Mouse (Mus musculus): Measurements from ENCODE around the gene Luc7l3. TPM values are rescaled to one million over a fixed set of nuclear protein-coding genes. Genes with fewer than 3 reads are reported as not detected.

Luc7l3 gene
- total and polyA plus RNA-seq, 2 experiments = 4.6 to 20.1 TPM

DNA sequence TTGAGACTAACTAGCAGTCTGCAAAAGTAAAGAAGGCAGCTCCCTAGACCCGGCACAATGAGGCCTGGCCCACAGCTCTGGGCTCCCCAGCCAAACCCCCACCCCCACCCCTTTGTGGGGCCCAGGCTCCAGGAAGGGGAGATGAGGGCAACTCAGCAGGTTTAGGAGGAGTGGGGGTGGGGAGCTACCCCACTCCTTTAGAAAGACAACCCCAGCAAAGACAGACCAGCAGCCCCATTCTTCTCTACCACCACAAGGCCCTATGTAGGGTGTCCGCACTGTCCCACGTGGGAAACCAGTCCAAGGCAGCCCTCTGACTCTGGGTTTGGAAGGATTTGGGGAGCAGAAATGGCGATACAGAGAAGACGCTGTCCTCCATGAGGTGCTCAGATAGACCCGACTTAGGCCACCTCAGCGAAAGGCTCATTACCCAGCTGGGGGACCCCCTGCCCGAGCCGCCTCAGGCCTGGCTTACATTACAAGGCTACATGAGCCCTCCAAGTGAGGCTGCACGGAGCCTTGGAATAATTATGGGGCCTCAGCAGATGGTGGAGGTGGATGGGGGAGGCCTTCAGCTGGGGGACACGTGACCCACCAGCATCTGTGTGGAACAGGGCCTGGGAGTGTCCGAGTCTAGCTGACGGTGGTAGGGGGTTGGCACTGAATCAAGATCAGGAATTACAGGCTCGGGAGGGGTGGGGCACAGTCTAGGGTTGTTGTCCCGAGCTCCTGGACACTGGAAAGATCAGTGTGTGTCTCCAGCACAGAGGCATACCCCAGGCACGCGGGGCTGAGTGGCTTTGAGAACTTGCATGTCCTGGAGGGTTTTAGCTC is 75.6 kb downstream of the Luc7l3 start, which contains the start of gene Wfikkn2:
Gene Wfikkn2, minus strand, starts transcription at position 51 of the 834 bp plus-strand sequence.
- no peaks in the 10 kb centered on the region for H3K36me3 ChIP-seq (ENCODE audit: control insufficient read depth, insufficient read depth, low read length)
- H3K4me1 ChIP-seq (ENCODE audit: control insufficient read depth, insufficient read depth, low read length) = no peaks in the 10 kb centered on the region
- DNase-seq (ENCODE audit: extremely low read depth, low read depth, low spot score) = no peak
- WGBS = 88% methylated on average over 17 of the region's 17 CpGs
- TF ChIP-seq CTCF (IDR thresholded peaks at IDR 0.05; ENCODE audit: low read depth, low read length) (no peak), POLR2A (IDR thresholded peaks at IDR 0.05; ENCODE audit: extremely low read depth, insufficient read depth, low read length) (no peak)
- H3K27me3 ChIP-seq (ENCODE audit: control insufficient read depth, insufficient read depth, low read length) = peaks cover 3% of the 10 kb centered on the region; the same call in 1 of the 2 replicates
- H3K27ac ChIP-seq (replicated peaks; ENCODE audit: insufficient read depth, low read depth, low read length) = no peak within 1 kb of the TSS
- no peak within 1 kb of the TSS for H3K9ac ChIP-seq (ENCODE audit: low read depth, low read length)
- no peak within 1 kb of the TSS for H3K4me3 ChIP-seq (ENCODE audit: insufficient read depth, low read depth, low read length)
- no peaks in the 10 kb centered on the region for H3K79me2 ChIP-seq (ENCODE audit: control insufficient read depth, insufficient read depth, low read length)

DNA sequence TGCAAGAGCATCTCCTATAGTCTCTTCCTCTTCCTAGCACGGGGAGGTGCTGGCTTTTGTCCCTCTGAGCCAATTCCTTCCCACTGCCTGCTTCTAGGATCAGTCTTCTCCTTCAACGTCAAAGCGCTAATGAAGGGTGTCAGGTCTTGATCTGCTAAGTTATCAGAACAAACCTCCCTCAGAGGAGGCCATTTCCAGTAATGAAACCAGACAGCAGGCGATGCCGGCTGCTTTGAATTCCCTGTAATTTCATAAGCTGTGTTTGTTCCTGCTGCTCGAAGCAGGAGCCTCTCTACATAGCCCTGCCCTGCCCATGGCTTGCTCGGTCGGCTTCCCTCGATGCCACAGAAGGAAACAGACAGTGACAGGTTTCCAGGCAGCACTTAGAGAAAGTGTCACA is 77.4 kb downstream of the Luc7l3 start:
- TF ChIP-seq POLR2A (IDR thresholded peaks at IDR 0.05; ENCODE audit: extremely low read depth, insufficient read depth, low read length) (no peak), CTCF (IDR thresholded peaks at IDR 0.05; ENCODE audit: low read depth, low read length) (no peak)
- Histone ChIP-seq H3K4me1 (ENCODE audit: control insufficient read depth, insufficient read depth, low read length) (no peaks in the 10 kb centered on the region), H3K27ac (replicated peaks; ENCODE audit: insufficient read depth, low read depth, low read length) (no peak overlapping the region), H3K9ac (ENCODE audit: low read depth, low read length) (no peak overlapping the region), H3K4me3 (ENCODE audit: insufficient read depth, low read depth, low read length) (no peak overlapping the region), H3K27me3 (ENCODE audit: control insufficient read depth, insufficient read depth, low read length) (peaks cover 3% of the 10 kb centered on the region; the same call in 1 of the 2 replicates), H3K79me2 (ENCODE audit: control insufficient read depth, insufficient read depth, low read length) (no peaks in the 10 kb centered on the region), H3K36me3 (ENCODE audit: control insufficient read depth, insufficient read depth, low read length) (no peaks in the 10 kb centered on the region)
- no peak for DNase-seq (ENCODE audit: extremely low read depth, low read depth, low spot score)
- 92% methylated on average over 9 of the region's 9 CpGs for WGBS

DNA sequence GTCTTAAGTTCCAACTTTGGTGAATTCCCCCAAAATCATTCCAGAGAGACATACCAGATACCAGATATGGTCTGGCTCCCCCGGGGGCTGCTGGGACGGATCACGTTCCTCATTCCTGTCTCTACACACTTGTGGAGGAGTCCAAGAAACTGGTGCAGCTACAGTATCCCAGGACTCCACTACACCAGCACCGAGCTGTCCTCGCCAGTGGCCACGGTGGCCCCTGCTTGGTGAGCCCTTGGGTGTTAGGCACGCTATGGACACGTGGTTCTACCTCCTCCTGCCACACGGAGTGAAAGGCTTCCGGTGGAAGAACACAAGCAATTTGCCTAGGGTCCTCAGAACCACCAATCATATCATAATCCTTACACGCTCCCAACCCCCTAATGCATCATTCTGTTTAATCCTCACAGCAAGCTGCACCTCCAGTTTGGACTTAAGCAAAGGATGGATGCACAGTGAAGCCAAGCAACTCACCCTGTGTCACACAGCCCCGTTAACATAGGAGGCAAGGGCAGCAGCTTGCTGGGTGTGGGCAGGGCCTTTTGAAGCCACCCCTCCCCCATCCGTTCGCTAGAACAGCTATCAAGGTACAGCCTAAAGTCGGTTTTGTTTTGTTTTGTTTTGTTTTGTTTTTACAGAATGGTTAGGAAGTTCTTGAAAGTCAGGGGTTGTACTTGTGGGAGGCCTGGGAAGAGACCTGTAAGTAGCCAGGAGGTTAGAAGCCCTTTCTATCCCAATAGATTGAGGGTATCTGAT is 78.2 kb downstream of the Luc7l3 start:
- no peaks in the 10 kb centered on the region for H3K79me2 ChIP-seq (ENCODE audit: control insufficient read depth, insufficient read depth, low read length)
- 61% methylated on average over 15 of the region's 15 CpGs for WGBS
- DNase-seq (ENCODE audit: extremely low read depth, low read depth, low spot score) = no peak
- TF ChIP-seq POLR2A (IDR thresholded peaks at IDR 0.05; ENCODE audit: extremely low read depth, insufficient read depth, low read length) (no peak), CTCF (IDR thresholded peaks at IDR 0.05; ENCODE audit: low read depth, low read length) (no peak)
- no peak overlapping the region for H3K27ac ChIP-seq (replicated peaks; ENCODE audit: insufficient read depth, low read depth, low read length)
- H3K9ac ChIP-seq (ENCODE audit: low read depth, low read length) = no peak overlapping the region
- H3K27me3 ChIP-seq (ENCODE audit: control insufficient read depth, insufficient read depth, low read length) = peaks cover 3% of the 10 kb centered on the region; the same call in 1 of the 2 replicates
- H3K4me1 ChIP-seq (ENCODE audit: control insufficient read depth, insufficient read depth, low read length) = no peaks in the 10 kb centered on the region
- no peak overlapping the region for H3K4me3 ChIP-seq (ENCODE audit: insufficient read depth, low read depth, low read length)
- no peaks in the 10 kb centered on the region for H3K36me3 ChIP-seq (ENCODE audit: control insufficient read depth, insufficient read depth, low read length)

DNA sequence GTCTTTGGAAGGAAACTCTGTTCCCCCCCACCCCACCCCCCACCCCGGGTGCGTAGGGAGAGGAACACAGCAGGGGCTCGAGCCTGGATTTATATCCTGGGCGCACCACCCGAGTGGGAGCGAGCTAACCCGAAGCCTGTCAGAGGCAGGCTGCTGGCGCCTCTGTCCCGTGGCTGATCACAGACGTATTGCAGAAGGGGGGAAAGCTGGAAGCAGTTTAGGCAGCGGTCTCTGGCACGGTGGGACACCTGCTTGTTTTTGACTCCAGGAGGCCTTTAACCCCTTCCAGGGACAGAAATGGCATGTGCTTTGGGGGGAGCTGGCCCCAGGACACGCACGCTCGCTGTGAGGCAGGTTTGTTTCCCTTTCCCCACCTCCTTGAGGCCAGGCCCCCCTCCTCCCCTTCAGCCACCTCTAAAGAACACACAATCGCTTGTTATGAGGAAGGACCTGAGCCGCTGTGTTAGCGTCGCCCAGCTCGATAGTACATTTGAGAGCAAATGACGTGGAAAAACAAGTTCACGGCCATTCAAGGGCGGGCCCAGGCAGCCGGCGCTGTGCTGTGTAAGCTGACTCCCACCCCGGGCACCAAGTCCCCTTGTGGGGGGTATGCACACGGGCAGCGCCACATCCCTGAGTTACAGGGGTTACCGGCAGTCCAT is 78.9 kb downstream of the Luc7l3 start:
- no peaks in the 10 kb centered on the region for H3K36me3 ChIP-seq (ENCODE audit: control insufficient read depth, insufficient read depth, low read length)
- H3K79me2 ChIP-seq (ENCODE audit: control insufficient read depth, insufficient read depth, low read length) = no peaks in the 10 kb centered on the region
- peaks cover 3% of the 10 kb centered on the region; the same call in 1 of the 2 replicates for H3K27me3 ChIP-seq (ENCODE audit: control insufficient read depth, insufficient read depth, low read length)
- WGBS = 29% methylated on average over 29 of the region's 29 CpGs
- DNase-seq (ENCODE audit: extremely low read depth, low read depth, low spot score) = no peak
- H3K9ac ChIP-seq (ENCODE audit: low read depth, low read length) = no peak overlapping the region
- H3K27ac ChIP-seq (replicated peaks; ENCODE audit: insufficient read depth, low read depth, low read length) = no peak overlapping the region
- TF ChIP-seq CTCF (IDR thresholded peaks at IDR 0.05; ENCODE audit: low read depth, low read length) = no peak
- TF ChIP-seq POLR2A (IDR thresholded peaks at IDR 0.05; ENCODE audit: extremely low read depth, insufficient read depth, low read length) = no peak
- H3K4me3 ChIP-seq (ENCODE audit: insufficient read depth, low read depth, low read length) = 0 out of 2 replicates have a peak overlapping the region, but pooled peaks have one; percentile 3
- no peaks in the 10 kb centered on the region for H3K4me1 ChIP-seq (ENCODE audit: control insufficient read depth, insufficient read depth, low read length)

DNA sequence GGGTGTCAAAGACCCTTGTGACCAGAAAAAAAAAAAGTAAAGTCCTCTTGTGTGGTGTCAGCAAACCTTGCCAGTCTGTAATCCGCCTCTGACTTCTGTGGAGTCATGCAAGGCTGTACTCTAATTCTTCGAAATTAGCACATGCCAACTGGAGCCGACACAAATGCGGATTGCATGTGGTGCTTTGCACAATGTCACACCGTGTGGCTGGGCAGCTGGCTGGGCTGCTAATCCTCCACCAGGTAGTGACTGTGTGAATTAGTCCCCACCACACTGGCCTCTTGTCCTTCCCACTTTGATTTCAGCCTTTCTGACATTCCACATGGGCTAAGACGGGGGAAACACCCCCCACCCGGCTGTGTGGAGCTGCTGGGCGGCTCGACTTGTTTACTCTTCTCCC is 82.1 kb downstream of the Luc7l3 start:
- peak; percentile 33 for DNase-seq (ENCODE audit: extremely low read depth, low read depth, low spot score)
- TF ChIP-seq CTCF (IDR thresholded peaks at IDR 0.05; ENCODE audit: low read depth, low read length) = no peak
- no peak for TF ChIP-seq POLR2A (IDR thresholded peaks at IDR 0.05; ENCODE audit: extremely low read depth, insufficient read depth, low read length)
- H3K36me3 ChIP-seq (ENCODE audit: control insufficient read depth, insufficient read depth, low read length) = no peaks in the 10 kb centered on the region

More for the DNA sequence above, 82.1 kb downstream of the Luc7l3 start:
- Histone ChIP-seq H3K27me3 (ENCODE audit: control insufficient read depth, insufficient read depth, low read length) (peaks cover 3% of the 10 kb centered on the region; the same call in 1 of the 2 replicates), H3K79me2 (ENCODE audit: control insufficient read depth, insufficient read depth, low read length) (no peaks in the 10 kb centered on the region), H3K4me1 (ENCODE audit: control insufficient read depth, insufficient read depth, low read length) (no peaks in the 10 kb centered on the region), H3K27ac (replicated peaks; ENCODE audit: insufficient read depth, low read depth, low read length) (no peak overlapping the region), H3K4me3 (ENCODE audit: insufficient read depth, low read depth, low read length) (no peak overlapping the region), H3K9ac (ENCODE audit: low read depth, low read length) (no peak overlapping the region)
- whole genome bisulfite sequencing = 47% methylated on average over 9 of the region's 9 CpGs

All from liver, adult 2 months (tissue).